Mouse (Mus musculus): ENCODE data around the gene Lef1. TPM values are rescaled to one million over a fixed set of nuclear protein-coding genes. Genes with fewer than 3 reads are reported as not detected.

Gene Lef1
- total and polyA plus RNA-seq, 3 experiments: 0.23 to 1.5 (median 0.34) TPM

DNA sequence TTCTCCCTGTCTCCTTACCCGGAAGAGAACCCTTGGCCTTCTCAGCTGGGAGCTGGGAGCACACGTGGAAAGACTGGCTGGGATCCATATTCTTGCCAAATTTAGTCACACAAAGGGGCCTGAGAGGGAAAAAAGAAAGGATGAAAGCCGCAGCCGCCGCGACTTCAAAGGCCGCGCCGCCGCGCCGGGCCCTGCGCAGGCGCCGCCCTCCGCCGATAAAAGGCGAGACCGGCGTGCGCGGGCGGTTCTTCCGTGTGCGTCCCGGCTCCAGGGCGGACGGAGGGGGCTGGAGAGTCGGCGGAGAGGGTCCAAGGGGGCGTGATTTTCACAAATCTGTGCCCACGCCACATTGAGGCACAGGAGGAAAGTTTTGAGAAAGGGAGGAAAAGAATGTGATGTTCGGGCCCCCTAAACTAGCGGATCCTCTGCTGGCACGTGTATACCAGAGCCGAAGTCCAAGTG, 4.3 kb upstream of the Lef1 start:
- Histone ChIP-seq H3K4me3 (peak overlapping the region; percentile 24; the same call in 1 of the 2 replicates), H3K9ac (ENCODE audit: low read depth, low read length) (no peak overlapping the region), H3K36me3 (ENCODE audit: control insufficient read depth, insufficient read depth, low read length) (no peaks in the 10 kb centered on the region), H3K27me3 (ENCODE audit: control insufficient read depth, insufficient read depth, low read length) (peaks cover 24% of the 10 kb centered on the region), H3K27ac (no peak overlapping the region), H3K4me1 (ENCODE audit: control insufficient read depth, insufficient read depth, low read length) (peaks cover 1% of the 10 kb centered on the region; the same call in 1 of the 2 replicates), H3K79me2 (replicated peaks; ENCODE audit: control insufficient read depth, insufficient read depth, low read length) (no peaks in the 10 kb centered on the region)
- WGBS: under 1% methylated on average over 36 of the region's 36 CpGs
- intact Hi-C loops (cut with DNase I): no loop called here
- no peak for TF ChIP-seq POLR2A (IDR thresholded peaks at IDR 0.05; ENCODE audit: insufficient read depth, low read depth, low read length)
- TF ChIP-seq CTCF (IDR thresholded peaks at IDR 0.05): no peak
- TF ChIP-seq EP300 (IDR thresholded peaks at IDR 0.05; ENCODE audit: insufficient read depth, low read depth, low read length): no peak
- DNase-seq: peak; percentile 13 to 27

DNA sequence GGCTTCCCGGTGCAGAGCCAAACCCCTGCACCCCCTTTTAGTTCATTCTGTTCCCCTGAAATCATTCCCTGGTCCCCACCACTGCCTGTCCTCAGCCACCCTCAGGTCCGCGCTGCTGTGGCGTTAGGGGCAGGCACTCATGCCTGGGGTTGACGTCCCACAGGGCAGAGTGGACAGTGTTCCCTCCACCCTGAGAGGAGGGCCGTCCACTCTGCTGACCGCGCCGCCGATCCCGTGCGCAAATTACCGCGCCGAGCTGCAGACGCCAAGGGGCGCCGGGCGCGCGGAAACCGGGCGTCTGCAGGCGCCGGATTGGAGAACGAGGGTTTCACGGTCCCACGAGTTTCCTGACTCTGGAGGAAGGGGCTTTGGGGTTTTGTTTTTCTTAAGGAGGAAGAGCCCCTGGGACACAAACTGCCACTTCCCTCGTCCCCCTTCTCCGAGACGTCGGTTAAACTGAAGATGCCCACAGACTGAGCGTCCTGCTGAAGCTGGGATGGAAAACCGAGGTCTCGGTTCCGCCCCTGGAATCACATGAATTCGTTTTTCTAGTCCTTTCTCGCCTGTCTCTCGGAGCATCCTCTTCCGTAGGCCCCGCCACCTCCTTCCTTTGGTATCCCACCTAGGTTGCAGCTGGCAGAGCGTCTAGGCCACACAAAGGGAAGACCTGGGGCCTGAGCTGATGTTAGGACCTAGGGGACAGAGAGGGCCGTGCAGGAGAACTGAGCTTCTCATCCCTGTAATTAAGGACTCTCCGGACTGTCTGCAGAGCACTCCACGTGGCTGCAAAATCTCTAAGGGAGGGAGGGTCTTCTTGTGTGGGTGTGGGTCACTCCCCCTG, 3.6 kb upstream of the Lef1 start:
- Histone ChIP-seq H3K4me1 (ENCODE audit: control insufficient read depth, insufficient read depth, low read length) (peaks cover 1% of the 10 kb centered on the region; the same call in 1 of the 2 replicates), H3K4me3 (no peak overlapping the region), H3K27ac (no peak overlapping the region), H3K79me2 (replicated peaks; ENCODE audit: control insufficient read depth, insufficient read depth, low read length) (no peaks in the 10 kb centered on the region), H3K9ac (ENCODE audit: low read depth, low read length) (no peak overlapping the region), H3K36me3 (ENCODE audit: control insufficient read depth, insufficient read depth, low read length) (no peaks in the 10 kb centered on the region), H3K27me3 (ENCODE audit: control insufficient read depth, insufficient read depth, low read length) (peaks cover 30% of the 10 kb centered on the region)
- intact Hi-C loops (cut with DNase I): no loop called here
- 4% methylated on average over 45 of the region's 45 CpGs for WGBS
- TF ChIP-seq EP300 (IDR thresholded peaks at IDR 0.05; ENCODE audit: insufficient read depth, low read depth, low read length) (no peak), CTCF (IDR thresholded peaks at IDR 0.05) (no peak), POLR2A (IDR thresholded peaks at IDR 0.05; ENCODE audit: insufficient read depth, low read depth, low read length) (no peak)
- DNase-seq: peak; percentile 10 to 23

DNA sequence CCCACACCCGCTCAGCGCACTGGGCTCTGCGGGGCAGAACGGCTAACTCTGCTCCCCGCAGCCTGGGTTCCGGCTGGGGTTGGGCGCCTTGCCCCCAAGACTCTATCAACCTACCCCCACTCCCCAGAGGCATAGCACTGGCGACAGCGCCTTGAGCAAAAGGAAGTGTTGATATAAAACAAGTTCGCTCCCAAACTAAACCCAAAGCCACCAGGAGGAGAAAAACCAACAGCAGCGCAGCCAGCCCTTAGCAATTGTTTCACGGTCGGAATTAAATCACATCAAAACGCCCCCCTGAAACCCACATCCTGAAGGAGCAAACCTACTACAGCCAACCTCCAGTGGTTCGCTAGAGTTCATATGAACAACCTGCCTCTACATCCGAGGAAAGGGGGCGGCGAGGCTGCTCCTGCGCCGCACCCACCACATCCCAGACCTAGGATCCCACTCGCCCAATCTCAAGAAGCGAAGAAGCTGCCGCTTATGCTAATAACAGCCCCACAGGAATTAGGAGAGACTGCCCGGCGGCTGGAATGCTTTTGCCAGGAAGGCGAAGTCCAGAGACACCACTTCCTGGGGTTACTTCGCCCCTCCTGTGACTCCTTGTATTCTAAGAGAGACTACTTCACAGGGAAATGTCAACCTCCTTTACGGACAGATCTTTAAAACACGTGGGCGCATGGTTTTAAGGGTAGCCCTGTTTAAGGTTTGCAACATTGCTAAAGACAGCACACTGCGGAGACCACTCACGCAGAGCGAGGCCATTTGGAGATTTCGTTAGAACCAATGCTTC, 2.8 kb upstream of the Lef1 start:
- H3K9ac ChIP-seq (ENCODE audit: low read depth, low read length): no peak overlapping the region
- TF ChIP-seq CTCF (IDR thresholded peaks at IDR 0.05): no peak
- TF ChIP-seq POLR2A (IDR thresholded peaks at IDR 0.05; ENCODE audit: insufficient read depth, low read depth, low read length): no peak
- no peak for TF ChIP-seq EP300 (IDR thresholded peaks at IDR 0.05; ENCODE audit: insufficient read depth, low read depth, low read length)
- H3K27ac ChIP-seq: no peak overlapping the region
- DNase-seq: peak in 1 of 2 experiments; percentile 6
- H3K79me2 ChIP-seq (replicated peaks; ENCODE audit: control insufficient read depth, insufficient read depth, low read length): no peaks in the 10 kb centered on the region
- no peak overlapping the region for H3K4me3 ChIP-seq
- no peaks in the 10 kb centered on the region for H3K36me3 ChIP-seq (ENCODE audit: control insufficient read depth, insufficient read depth, low read length)
- intact Hi-C loops (cut with DNase I): no loop called here
- H3K27me3 ChIP-seq (ENCODE audit: control insufficient read depth, insufficient read depth, low read length): peaks cover 33% of the 10 kb centered on the region
- WGBS: 6% methylated on average over 34 of the region's 34 CpGs
- H3K4me1 ChIP-seq (ENCODE audit: control insufficient read depth, insufficient read depth, low read length): peaks cover 1% of the 10 kb centered on the region; the same call in 1 of the 2 replicates

DNA sequence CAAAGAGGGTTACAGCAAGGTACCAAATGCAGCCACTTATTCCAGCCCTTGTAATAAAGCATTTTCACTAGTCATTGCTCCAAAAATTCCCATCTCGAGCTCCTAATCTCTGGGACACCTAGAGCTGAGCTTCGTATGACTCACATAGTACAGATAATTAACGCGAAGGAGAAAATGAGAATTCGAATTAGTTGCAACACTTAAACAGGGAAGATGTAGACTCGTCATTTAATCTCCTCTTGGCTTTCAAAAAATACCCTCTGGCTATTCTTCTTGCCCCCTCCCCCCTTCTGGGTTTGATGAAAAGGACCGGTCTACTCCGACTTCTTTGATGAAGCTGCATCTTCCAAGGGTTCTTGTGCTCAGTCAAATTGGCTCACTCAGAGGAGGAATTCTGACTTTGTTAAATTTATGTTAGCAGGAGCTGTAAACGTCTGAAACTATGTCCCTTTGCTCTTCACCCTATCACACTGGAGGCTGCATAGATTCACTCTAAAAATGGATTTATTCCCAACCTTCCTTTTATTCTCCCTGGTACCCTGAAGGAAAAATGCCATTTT, 2.1 kb upstream of the Lef1 start:
- 15% methylated on average over 9 of the region's 9 CpGs for WGBS
- TF ChIP-seq POLR2A (IDR thresholded peaks at IDR 0.05; ENCODE audit: insufficient read depth, low read depth, low read length): no peak
- no peak for TF ChIP-seq EP300 (IDR thresholded peaks at IDR 0.05; ENCODE audit: insufficient read depth, low read depth, low read length)
- no peak for TF ChIP-seq CTCF (IDR thresholded peaks at IDR 0.05)
- Histone ChIP-seq H3K9ac (ENCODE audit: low read depth, low read length) (no peak overlapping the region), H3K36me3 (ENCODE audit: control insufficient read depth, insufficient read depth, low read length) (no peaks in the 10 kb centered on the region), H3K27me3 (ENCODE audit: control insufficient read depth, insufficient read depth, low read length) (peaks cover 35% of the 10 kb centered on the region), H3K27ac (no peak overlapping the region), H3K79me2 (replicated peaks; ENCODE audit: control insufficient read depth, insufficient read depth, low read length) (no peaks in the 10 kb centered on the region), H3K4me3 (no peak overlapping the region), H3K4me1 (ENCODE audit: control insufficient read depth, insufficient read depth, low read length) (peaks cover 1% of the 10 kb centered on the region; the same call in 1 of the 2 replicates)
- no peak for DNase-seq
- intact Hi-C loops (cut with DNase I): no loop called here

DNA sequence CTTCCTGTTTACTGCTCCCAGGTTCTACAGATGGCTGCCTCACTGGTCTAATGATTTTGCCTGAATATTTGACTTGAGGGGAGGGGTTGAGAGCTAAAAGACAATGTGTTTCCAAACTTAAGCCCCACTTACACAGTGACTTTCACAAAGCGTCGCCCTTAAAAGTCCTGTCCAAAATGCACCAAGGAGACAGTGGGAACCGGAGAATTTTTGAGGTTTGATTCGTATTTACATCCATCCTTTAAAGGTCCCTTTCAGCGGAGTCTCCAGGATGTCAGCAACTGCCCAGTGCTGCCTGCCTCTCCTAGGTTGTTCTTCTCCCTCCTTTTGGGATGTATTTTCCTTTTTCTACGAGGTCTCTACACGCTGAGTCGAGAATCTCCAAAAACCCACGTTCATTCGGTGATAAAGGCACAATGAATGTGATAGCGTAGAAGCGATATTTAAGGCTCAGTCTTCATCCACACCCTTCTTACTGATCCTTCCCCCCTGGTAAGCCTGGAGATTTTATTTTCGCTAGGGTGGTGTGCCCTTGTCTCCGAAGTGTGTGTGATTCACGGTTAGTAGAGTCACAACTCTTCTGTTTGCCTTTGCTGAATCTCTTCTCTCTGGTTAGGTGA, 1.1 kb upstream of the Lef1 start:
- 7% methylated on average over 15 of the region's 15 CpGs for WGBS
- Histone ChIP-seq H3K27ac (no peak overlapping the region), H3K4me3 (no peak overlapping the region), H3K9ac (ENCODE audit: low read depth, low read length) (no peak overlapping the region), H3K79me2 (replicated peaks; ENCODE audit: control insufficient read depth, insufficient read depth, low read length) (no peaks in the 10 kb centered on the region), H3K27me3 (ENCODE audit: control insufficient read depth, insufficient read depth, low read length) (peaks cover 34% of the 10 kb centered on the region), H3K36me3 (ENCODE audit: control insufficient read depth, insufficient read depth, low read length) (no peaks in the 10 kb centered on the region), H3K4me1 (ENCODE audit: control insufficient read depth, insufficient read depth, low read length) (peaks cover 1% of the 10 kb centered on the region; the same call in 1 of the 2 replicates)
- intact Hi-C loops (cut with DNase I): no loop called here
- no peak for DNase-seq
- no peak for TF ChIP-seq POLR2A (IDR thresholded peaks at IDR 0.05; ENCODE audit: insufficient read depth, low read depth, low read length)
- no peak for TF ChIP-seq EP300 (IDR thresholded peaks at IDR 0.05; ENCODE audit: insufficient read depth, low read depth, low read length)
- no peak for TF ChIP-seq CTCF (IDR thresholded peaks at IDR 0.05)

Measured in heart, adult 2 months (tissue).